Mouse (Mus musculus) bone marrow, adult 2 months (tissue): ENCODE measurements around the gene Yy1.

Experiments
- CTCF ChIP-seq: fragments of 200-500 bp; IDR thresholded peaks from 2 replicates; pipeline ENCODE4 v1.5.1; 2011; ENCODE audit warnings: low read length, control low read depth; ENCODE audit not compliant: control insufficient read depth, insufficient read depth
- POLR2A ChIP-seq: fragments of 200-500 bp; IDR thresholded peaks from 2 replicates; pipeline ENCODE4 v1.6.1; 2011; ENCODE audit warnings: low read depth, mild to moderate bottlenecking, control low read depth, low read length, borderline replicate concordance; ENCODE audit not compliant: control insufficient read depth

DNA sequence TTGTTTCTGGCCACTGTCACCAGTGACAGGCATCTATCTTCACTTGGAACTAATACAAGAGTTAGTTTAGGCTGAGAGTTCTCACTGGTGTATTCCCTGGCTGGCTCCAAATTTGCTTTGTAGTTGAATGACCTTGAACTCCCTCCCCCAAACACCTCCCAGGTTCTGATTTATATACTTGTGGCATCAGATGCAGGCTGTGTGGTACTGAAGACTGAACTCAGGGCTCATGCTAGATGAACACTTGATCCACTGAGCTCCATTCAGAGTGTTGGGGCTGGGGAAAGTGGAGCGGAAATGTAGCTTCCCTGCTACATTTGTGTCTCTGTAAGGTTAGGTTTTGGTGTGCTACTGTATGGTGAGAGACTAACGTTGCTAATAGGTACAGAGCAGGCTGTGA, 11.6 kb downstream of the Yy1 start:
- TF ChIP-seq POLR2A (no peak), CTCF (no peak)
